Mouse (Mus musculus): ENCODE data around the gene Bub3. TPM values are rescaled to one million over a fixed set of nuclear protein-coding genes. Genes with fewer than 3 reads are reported as not detected.
A peak's percentile ranks its signal among the peaks of the same experiment; 100 is the strongest.

Gene Bub3
- polyA plus RNA-seq, 1 experiment, result 51.3 TPM

- 11% methylated on average over 4 of the region's 4 CpGs for WGBS
- H3K4me3 ChIP-seq (ENCODE audit: extremely low read depth, insufficient read depth, insufficient read length), result no peak overlapping the region
- H3K4me1 ChIP-seq (ENCODE audit: control insufficient read depth, insufficient read depth, insufficient read length), result peaks cover 19% of the 10 kb centered on the region
- no peaks in the 10 kb centered on the region for H3K36me3 ChIP-seq (ENCODE audit: control insufficient read depth, insufficient read depth, low read length)
- DNase-seq (ENCODE audit: low read depth in 1 of 2, low spot score in 2 of 2), result no peak
- H3K27me3 ChIP-seq (ENCODE audit: control insufficient read depth, insufficient read depth, low read length), result peaks cover 56% of the 10 kb centered on the region
- H3K27ac ChIP-seq (ENCODE audit: insufficient read depth, low read length), result no peak overlapping the region
- TF ChIP-seq POLR2A (IDR thresholded peaks at IDR 0.05; ENCODE audit: low read depth, low read length), result no peak
- no peak for TF ChIP-seq CTCF (IDR thresholded peaks at IDR 0.05; ENCODE audit: extremely low read depth, insufficient read depth, insufficient read length, insufficient replicate concordance)
These were observed 8.6 kb upstream of the Bub3 start for GRCm38 (mm10) chr7:131551471-131551870.

GRCm38 (mm10) chr7:131551931-131552741 is 7.9 kb upstream of the Bub3 start:
- peaks cover 20% of the 10 kb centered on the region for H3K4me1 ChIP-seq (ENCODE audit: control insufficient read depth, insufficient read depth, insufficient read length)
- TF ChIP-seq POLR2A (IDR thresholded peaks at IDR 0.05; ENCODE audit: low read depth, low read length), result no peak
- no peaks in the 10 kb centered on the region for H3K36me3 ChIP-seq (ENCODE audit: control insufficient read depth, insufficient read depth, low read length)
- H3K27me3 ChIP-seq (ENCODE audit: control insufficient read depth, insufficient read depth, low read length), result peaks cover 60% of the 10 kb centered on the region
- H3K4me3 ChIP-seq (ENCODE audit: extremely low read depth, insufficient read depth, insufficient read length), result no peak overlapping the region
- H3K27ac ChIP-seq (ENCODE audit: insufficient read depth, low read length), result no peak overlapping the region
- no peak for DNase-seq (ENCODE audit: low read depth in 1 of 2, low spot score in 2 of 2)
- WGBS, result 8% methylated on average over 42 of the region's 42 CpGs

- WGBS, result 10% methylated on average over 5 of the region's 5 CpGs
- no peak for TF ChIP-seq CTCF (IDR thresholded peaks at IDR 0.05; ENCODE audit: extremely low read depth, insufficient read depth, insufficient read length, insufficient replicate concordance)
These were observed 7.2 kb upstream of the Bub3 start for GRCm38 (mm10) chr7:131552781-131553180.

GRCm38 (mm10) chr7:131553771-131554175 is 6.2 kb upstream of the Bub3 start:
- under 1% methylated on average over 39 of the region's 39 CpGs for WGBS
- Histone ChIP-seq H3K27ac (ENCODE audit: insufficient read depth, low read length) (no peak overlapping the region), H3K27me3 (ENCODE audit: control insufficient read depth, insufficient read depth, low read length) (peaks cover 58% of the 10 kb centered on the region), H3K4me3 (ENCODE audit: extremely low read depth, insufficient read depth, insufficient read length) (peak overlapping the region; percentile 37; the same call in 1 of the 2 replicates), H3K36me3 (ENCODE audit: control insufficient read depth, insufficient read depth, low read length) (no peaks in the 10 kb centered on the region), H3K4me1 (ENCODE audit: control insufficient read depth, insufficient read depth, insufficient read length) (peaks cover 23% of the 10 kb centered on the region)
- peak in 1 of 2 experiments; percentile 49 for DNase-seq (ENCODE audit: low read depth in 1 of 2, low spot score in 2 of 2)
- no peak for TF ChIP-seq CTCF (IDR thresholded peaks at IDR 0.05; ENCODE audit: extremely low read depth, insufficient read depth, insufficient read length, insufficient replicate concordance)
- TF ChIP-seq POLR2A (IDR thresholded peaks at IDR 0.05; ENCODE audit: low read depth, low read length), result no peak

More at GRCm38 (mm10) chr7:131552781-131553180, 7.2 kb upstream of the Bub3 start:
- H3K27ac ChIP-seq (ENCODE audit: insufficient read depth, low read length), result no peak overlapping the region
- H3K27me3 ChIP-seq (ENCODE audit: control insufficient read depth, insufficient read depth, low read length), result peaks cover 61% of the 10 kb centered on the region
- H3K4me1 ChIP-seq (ENCODE audit: control insufficient read depth, insufficient read depth, insufficient read length), result peaks cover 23% of the 10 kb centered on the region
- no peaks in the 10 kb centered on the region for H3K36me3 ChIP-seq (ENCODE audit: control insufficient read depth, insufficient read depth, low read length)
- no peak for DNase-seq (ENCODE audit: low read depth in 1 of 2, low spot score in 2 of 2)
- H3K4me3 ChIP-seq (ENCODE audit: extremely low read depth, insufficient read depth, insufficient read length), result no peak overlapping the region

- DNase-seq (ENCODE audit: low read depth in 1 of 2, low spot score in 2 of 2), result no peak
- TF ChIP-seq CTCF (IDR thresholded peaks at IDR 0.05; ENCODE audit: extremely low read depth, insufficient read depth, insufficient read length, insufficient replicate concordance) (no peak), POLR2A (IDR thresholded peaks at IDR 0.05; ENCODE audit: low read depth, low read length) (no peak)
- 3% methylated on average over 45 of the region's 45 CpGs for WGBS
- Histone ChIP-seq H3K27ac (ENCODE audit: insufficient read depth, low read length) (no peak overlapping the region), H3K4me1 (ENCODE audit: control insufficient read depth, insufficient read depth, insufficient read length) (peaks cover 23% of the 10 kb centered on the region), H3K27me3 (ENCODE audit: control insufficient read depth, insufficient read depth, low read length) (peaks cover 55% of the 10 kb centered on the region), H3K36me3 (ENCODE audit: control insufficient read depth, insufficient read depth, low read length) (no peaks in the 10 kb centered on the region), H3K4me3 (ENCODE audit: extremely low read depth, insufficient read depth, insufficient read length) (peak overlapping the region; percentile 47)
These were observed 5.5 kb upstream of the Bub3 start for GRCm38 (mm10) chr7:131554341-131555180.

- WGBS, result 3% methylated on average over 68 of the region's 68 CpGs
- peak overlapping the region; percentile 49 for H3K4me3 ChIP-seq (ENCODE audit: extremely low read depth, insufficient read depth, insufficient read length)
- H3K27me3 ChIP-seq (ENCODE audit: control insufficient read depth, insufficient read depth, low read length), result peaks cover 52% of the 10 kb centered on the region
- H3K27ac ChIP-seq (ENCODE audit: insufficient read depth, low read length), result no peak overlapping the region
- H3K4me1 ChIP-seq (ENCODE audit: control insufficient read depth, insufficient read depth, insufficient read length), result peaks cover 23% of the 10 kb centered on the region
- DNase-seq (ENCODE audit: low read depth in 1 of 2, low spot score in 2 of 2), result peak in 1 of 2 experiments; percentile 14
- TF ChIP-seq POLR2A (IDR thresholded peaks at IDR 0.05; ENCODE audit: low read depth, low read length) (no peak), CTCF (IDR thresholded peaks at IDR 0.05; ENCODE audit: extremely low read depth, insufficient read depth, insufficient read length, insufficient replicate concordance) (no peak)
- no peaks in the 10 kb centered on the region for H3K36me3 ChIP-seq (ENCODE audit: control insufficient read depth, insufficient read depth, low read length)
These were observed 4.5 kb upstream of the Bub3 start for GRCm38 (mm10) chr7:131555301-131556081.
